Mouse (Mus musculus): ENCODE measurements around the gene Rarres2.

GRCm38 (mm10) chr6:48529261-48529660 lies 43.3 kb downstream of the Rarres2 start:
- no peak for TF ChIP-seq ZNF384 (IDR thresholded peaks at IDR 0.05; ENCODE audit: low read depth, low read length)
- no peak for TF ChIP-seq MAFK (IDR thresholded peaks at IDR 0.05; ENCODE audit: insufficient read depth, low read depth, low read length)
- no peak for TF ChIP-seq HCFC1 (IDR thresholded peaks at IDR 0.05; ENCODE audit: borderline replicate concordance, insufficient read depth, low read length)
- no peak for TF ChIP-seq ZC3H11A (IDR thresholded peaks at IDR 0.05; ENCODE audit: borderline replicate concordance, low read depth, low read length)

Data from ES-E14 (cell line).